Mouse (Mus musculus): Measurements from ENCODE around the gene Gm9048.

- no peak for TF ChIP-seq POLR2A (IDR thresholded peaks at IDR 0.05; ENCODE audit: low read depth, low read length)
- peak; percentile 97 for TF ChIP-seq CTCF (conservative IDR thresholded peaks at IDR 0.05; ENCODE audit: insufficient read depth, insufficient read length, low read depth, low read length)
Observed at GRCm38 (mm10) chr10:118370443-118370842, 22.0 kb upstream of the Gm9048 start.
